Mouse (Mus musculus) small intestine, adult 2 months (tissue): Measurements from ENCODE around the gene Sec24c.

Experiments used
- CTCF ChIP-seq: fragments of 200-500 bp; IDR thresholded peaks from 2 replicates; pipeline ENCODE4 v1.5.1; 2012; ENCODE audit warnings: low read depth, mild to moderate bottlenecking, control low read depth, inconsistent platforms, low read length, moderate library complexity, mixed read lengths; ENCODE audit not compliant: insufficient replicate concordance, insufficient read length; ENCODE audit errors: extremely low read depth
- POLR2A ChIP-seq: fragments of 200-500 bp; IDR thresholded peaks from 2 replicates; pipeline ENCODE4 v1.6.1; 2012; ENCODE audit warnings: low read depth, mild to moderate bottlenecking, control low read depth, inconsistent platforms, low read length, moderate library complexity

DNA sequence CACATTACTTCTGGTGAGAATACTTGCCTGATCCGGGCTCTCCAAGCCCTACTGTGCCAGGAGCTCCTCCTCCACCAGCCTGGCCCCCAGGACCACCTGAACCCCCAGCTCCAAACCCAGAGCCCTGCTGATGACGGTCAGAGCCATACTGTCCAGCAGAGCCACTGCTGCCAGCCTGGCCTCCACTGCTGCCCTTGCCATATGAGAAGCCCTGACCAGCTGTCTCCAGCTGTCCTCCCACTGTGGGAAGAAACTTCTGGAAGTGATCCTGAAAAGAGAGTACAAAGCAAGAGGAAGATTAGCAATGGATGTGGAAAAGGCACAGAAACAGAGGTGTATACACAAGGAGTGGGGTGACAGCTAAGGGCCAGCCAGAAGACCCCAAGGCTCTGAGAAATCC lies 23.1 kb upstream of the Sec24c start:
- TF ChIP-seq POLR2A, result no peak
- no peak for TF ChIP-seq CTCF
